Mouse (Mus musculus) heart, adult 2 months (tissue): Measurements from ENCODE around the gene Borcs7. TPM values are rescaled to one million over a fixed set of nuclear protein-coding genes. Genes with fewer than 3 reads are reported as not detected.

ENCODE experiments used
- DNase-seq, 2 experiments: peaks; one replicate each; pipeline ENCODE4 v3.0.0; 2021
- H3K27ac ChIP-seq: fragments of 200-600 bp; 2 replicates; pipeline ENCODE4 v1.8.1; 2022
- H3K27me3 ChIP-seq: fragments of 200-500 bp; 2 replicates; pipeline ENCODE4 v1.6.1; 2012; ENCODE audit warnings: mild to moderate bottlenecking, low read length, inconsistent platforms, mixed read lengths; ENCODE audit not compliant: control insufficient read depth, insufficient read depth
- H3K36me3 ChIP-seq: fragments of 200-500 bp; 2 replicates; pipeline ENCODE4 v1.6.1; 2012; ENCODE audit warnings: low read length, inconsistent platforms; ENCODE audit not compliant: control insufficient read depth, insufficient read depth
- H3K4me1 ChIP-seq: fragments of 200-500 bp; 2 replicates; pipeline ENCODE4 v1.6.1; 2011; ENCODE audit warnings: low read length; ENCODE audit not compliant: control insufficient read depth, insufficient read depth
- H3K4me3 ChIP-seq: fragments of 200-600 bp; 2 replicates; pipeline ENCODE4 v1.8.1; 2022
- H3K79me2 ChIP-seq: fragments of 200-500 bp; replicated peaks from 2 replicates; pipeline ENCODE4 v1.6.1; 2012; ENCODE audit warnings: mild to moderate bottlenecking, inconsistent platforms, low read length, moderate library complexity, mixed read lengths; ENCODE audit not compliant: control insufficient read depth, insufficient read depth
- H3K9ac ChIP-seq: fragments of 200-500 bp; 2 replicates; pipeline ENCODE4 v1.6.1; 2012; ENCODE audit warnings: low read depth, mild to moderate bottlenecking, control low read depth, inconsistent platforms, low read length, mixed read lengths
- CTCF ChIP-seq: fragments of 200-600 bp; IDR thresholded peaks from 2 replicates; pipeline ENCODE4 v1.8.1; 2022; ENCODE audit warnings: antibody characterized with exemption, mild to moderate bottlenecking, moderate library complexity
- EP300 ChIP-seq: fragments of 200-500 bp; IDR thresholded peaks from 2 replicates; pipeline ENCODE4 v1.6.1; 2011; ENCODE audit warnings: low read depth, low read length, control low read depth; ENCODE audit not compliant: insufficient read depth
- POLR2A ChIP-seq: fragments of 200-500 bp; IDR thresholded peaks from 2 replicates; pipeline ENCODE4 v1.6.1; 2011; ENCODE audit warnings: mild to moderate bottlenecking, low read depth, low read length, control low read depth; ENCODE audit not compliant: insufficient read depth
- WGBS: fragments of 180-500 bp; shearing (Covaris S2); methylation state at CpG from one replicate; pipeline ENCODE4 v1.1.7; 2018; 5-methylcytosine and 5-hydroxymethylcytosine counted together
- intact Hi-C: fragments of 180-260 bp; cut with DNase I; formaldehyde crosslinking; loops from one replicate; pipeline ENCODE4 v1.15.1; 2025
- polyA plus RNA-seq: library from polyadenylated mRNA; depleted of rRNA; stranded (reverse); fragments of >200 nt; gene quantifications from 2 replicates; pipeline ENCODE4 v1.2.3, GENCODE M21; 2012
- total RNA-seq, 2 experiments: library from RNA; stranded (reverse); gene quantifications; 2 replicates each; pipeline ENCODE4 v1.2.3; 2021

Borcs7 gene
- total and polyA plus RNA-seq, 3 experiments = 4.7 to 7.8 (median 7.1) TPM

GRCm38 (mm10) chr19:46667300-46667699 lies 22.4 kb upstream of the Borcs7 start:
- H3K4me1 ChIP-seq = no peaks in the 10 kb centered on the region; the same call in 1 of the 2 replicates
- intact Hi-C loops = no loop called here
- 50% methylated on average over 11 of the region's 11 CpGs for WGBS
- H3K27ac ChIP-seq = no peak overlapping the region
- H3K4me3 ChIP-seq = no peak overlapping the region
- no peaks in the 10 kb centered on the region for H3K79me2 ChIP-seq
- no peaks in the 10 kb centered on the region for H3K27me3 ChIP-seq
- TF ChIP-seq EP300 (no peak), CTCF (no peak)
- H3K36me3 ChIP-seq = no peaks in the 10 kb centered on the region
- no peak overlapping the region for H3K9ac ChIP-seq
- no peak for DNase-seq

GRCm38 (mm10) chr19:46668263-46668662 lies 21.4 kb upstream of the Borcs7 start:
- Histone ChIP-seq H3K4me3 (no peak overlapping the region), H3K79me2 (no peaks in the 10 kb centered on the region), H3K27me3 (no peaks in the 10 kb centered on the region), H3K27ac (no peak overlapping the region), H3K36me3 (no peaks in the 10 kb centered on the region), H3K9ac (no peak overlapping the region), H3K4me1 (no peaks in the 10 kb centered on the region; the same call in 1 of the 2 replicates)
- WGBS = 84% methylated on average over 10 of the region's 10 CpGs
- DNase-seq = no peak
- TF ChIP-seq EP300 = no peak
- TF ChIP-seq CTCF = no peak
- no peak for TF ChIP-seq POLR2A
- intact Hi-C loops = no loop called here

GRCm38 (mm10) chr19:46669802-46670201 lies 19.9 kb upstream of the Borcs7 start:
- intact Hi-C loops = loop anchor here (1.0 to 5.0 kb wide), 4 partner anchors 70 to 322 kb away; no protein-coding TSS in a partner anchor
- no peak overlapping the region for H3K9ac ChIP-seq
- no peak for DNase-seq
- no peaks in the 10 kb centered on the region for H3K36me3 ChIP-seq
- no peak overlapping the region for H3K27ac ChIP-seq
- no peaks in the 10 kb centered on the region for H3K27me3 ChIP-seq
- TF ChIP-seq EP300 (no peak), CTCF (no peak), POLR2A (no peak)
- no peaks in the 10 kb centered on the region; the same call in 1 of the 2 replicates for H3K4me1 ChIP-seq
- H3K4me3 ChIP-seq = no peak overlapping the region
- WGBS = 48% methylated on average over 5 of the region's 5 CpGs
- no peaks in the 10 kb centered on the region for H3K79me2 ChIP-seq

- H3K27me3 ChIP-seq = no peaks in the 10 kb centered on the region
- no peak overlapping the region for H3K27ac ChIP-seq
- intact Hi-C loops = loop anchor here (1.0 to 5.0 kb wide), 4 partner anchors 70 to 322 kb away; no protein-coding TSS in a partner anchor
- H3K4me3 ChIP-seq = no peak overlapping the region
- 11% methylated on average over 13 of the region's 13 CpGs for WGBS
- peak; percentile 69 to 77 for DNase-seq
- TF ChIP-seq POLR2A (no peak), EP300 (peak; percentile 93), CTCF (peak; percentile 93)
- no peak overlapping the region for H3K9ac ChIP-seq
- H3K79me2 ChIP-seq = no peaks in the 10 kb centered on the region
- H3K36me3 ChIP-seq = no peaks in the 10 kb centered on the region
- no peaks in the 10 kb centered on the region; the same call in 1 of the 2 replicates for H3K4me1 ChIP-seq
These were observed 19.0 kb upstream of the Borcs7 start for GRCm38 (mm10) chr19:46670691-46671090.

- no peak for TF ChIP-seq CTCF
- no peak for TF ChIP-seq POLR2A
- TF ChIP-seq EP300 = no peak
- H3K27ac ChIP-seq = no peak within 1 kb of the TSS
- no peaks in the 10 kb centered on the region for H3K36me3 ChIP-seq
These were observed 16.8 kb upstream of the Borcs7 start, which contains the start of gene Cyp17a1 for GRCm38 (mm10) chr19:46672766-46673418. Gene Cyp17a1, minus strand, starts transcription at chr19:46673172.

GRCm38 (mm10) chr19:46675641-46676040 lies 14.1 kb upstream of the Borcs7 start:
- Histone ChIP-seq H3K79me2 (no peaks in the 10 kb centered on the region), H3K4me3 (no peak overlapping the region), H3K27me3 (no peaks in the 10 kb centered on the region), H3K36me3 (no peaks in the 10 kb centered on the region), H3K9ac (no peak overlapping the region), H3K27ac (no peak overlapping the region), H3K4me1 (no peaks in the 10 kb centered on the region)
- TF ChIP-seq POLR2A = no peak
- TF ChIP-seq CTCF = no peak
- TF ChIP-seq EP300 = no peak
- intact Hi-C loops = no loop called here
- WGBS = 87% methylated on average over 3 of the region's 3 CpGs
- DNase-seq = no peak

More at GRCm38 (mm10) chr19:46672766-46673418, 16.8 kb upstream of the Borcs7 start, which contains the start of gene Cyp17a1:
- Histone ChIP-seq H3K4me3 (no peak within 1 kb of the TSS), H3K4me1 (no peaks in the 10 kb centered on the region; the same call in 1 of the 2 replicates), H3K27me3 (no peaks in the 10 kb centered on the region), H3K9ac (no peak within 1 kb of the TSS), H3K79me2 (no peaks in the 10 kb centered on the region)
- DNase-seq = no peak
- intact Hi-C loops = loop anchor here (5.0 kb wide), 1 partner anchor 319 kb away; no protein-coding TSS in a partner anchor
- WGBS = 23% methylated on average over 5 of the region's 5 CpGs
